Mouse (Mus musculus) heart, adult 18-20 months (tissue): ENCODE measurements around the gene Birc2. TPM values are rescaled to one million over a fixed set of nuclear protein-coding genes. Genes with fewer than 3 reads are reported as not detected.
A peak's percentile ranks its signal among the peaks of the same experiment; 100 is the strongest.

Source experiments
- DNase-seq, 2 experiments: peaks; one replicate each; pipeline ENCODE4 v3.0.0; 2021 to 2022; ENCODE audit warnings: mixed read lengths in 1 of 2
- microRNA-seq, 2 experiments: library from miRNA; unstranded; fragments of <30 nt; microRNA quantifications; one replicate each; pipeline ENCODE4 v1.2.0; 2022
- total RNA-seq, 2 experiments: library from RNA; stranded (reverse); gene quantifications; 2 replicates each; pipeline ENCODE4 v1.2.3; 2021

The Birc2 gene
- total RNA-seq, 2 experiments from 2014 or later, result 25.4 to 29.4 TPM

DNA sequence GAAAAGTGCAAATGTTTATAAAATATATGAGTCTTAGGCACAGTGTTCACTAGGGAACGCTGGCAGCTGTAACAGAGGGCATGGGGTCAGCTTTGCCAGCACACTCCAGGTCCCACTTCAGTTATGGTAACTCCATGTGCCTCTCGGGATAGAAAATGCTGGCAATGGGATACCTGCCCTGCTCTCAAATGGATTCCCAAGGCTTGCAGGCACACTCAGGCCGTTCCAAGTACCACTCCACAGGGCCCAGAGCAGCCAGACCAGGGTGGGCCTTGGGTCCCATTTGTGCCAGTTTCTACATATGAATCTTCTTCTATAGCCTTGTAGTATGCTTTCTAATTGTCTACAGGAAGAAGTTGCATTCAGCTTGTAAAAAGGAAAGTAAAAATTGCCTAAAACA, 51.5 kb downstream of the Birc2 start:
- DNase-seq, result no peak

DNA sequence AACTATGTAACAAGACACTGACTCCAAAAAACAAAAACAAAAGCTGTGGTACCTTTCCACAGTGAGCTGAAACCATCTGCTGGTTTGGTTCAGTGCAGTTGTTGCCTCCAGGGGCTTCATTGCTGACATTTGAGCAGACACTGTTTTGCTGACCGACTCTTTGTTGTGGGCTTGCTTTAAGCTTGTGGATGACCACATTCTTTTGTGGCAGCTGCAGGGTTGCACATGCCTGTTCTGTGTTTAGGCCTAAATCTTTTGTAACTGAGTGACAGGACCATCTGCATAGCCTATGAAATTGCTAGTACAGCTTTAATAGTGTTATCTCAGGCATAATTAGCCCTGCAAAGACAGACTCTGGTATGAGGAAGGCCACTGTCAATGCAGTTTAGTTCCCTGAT, 52.2 kb downstream of the Birc2 start:
- no peak for DNase-seq

DNA sequence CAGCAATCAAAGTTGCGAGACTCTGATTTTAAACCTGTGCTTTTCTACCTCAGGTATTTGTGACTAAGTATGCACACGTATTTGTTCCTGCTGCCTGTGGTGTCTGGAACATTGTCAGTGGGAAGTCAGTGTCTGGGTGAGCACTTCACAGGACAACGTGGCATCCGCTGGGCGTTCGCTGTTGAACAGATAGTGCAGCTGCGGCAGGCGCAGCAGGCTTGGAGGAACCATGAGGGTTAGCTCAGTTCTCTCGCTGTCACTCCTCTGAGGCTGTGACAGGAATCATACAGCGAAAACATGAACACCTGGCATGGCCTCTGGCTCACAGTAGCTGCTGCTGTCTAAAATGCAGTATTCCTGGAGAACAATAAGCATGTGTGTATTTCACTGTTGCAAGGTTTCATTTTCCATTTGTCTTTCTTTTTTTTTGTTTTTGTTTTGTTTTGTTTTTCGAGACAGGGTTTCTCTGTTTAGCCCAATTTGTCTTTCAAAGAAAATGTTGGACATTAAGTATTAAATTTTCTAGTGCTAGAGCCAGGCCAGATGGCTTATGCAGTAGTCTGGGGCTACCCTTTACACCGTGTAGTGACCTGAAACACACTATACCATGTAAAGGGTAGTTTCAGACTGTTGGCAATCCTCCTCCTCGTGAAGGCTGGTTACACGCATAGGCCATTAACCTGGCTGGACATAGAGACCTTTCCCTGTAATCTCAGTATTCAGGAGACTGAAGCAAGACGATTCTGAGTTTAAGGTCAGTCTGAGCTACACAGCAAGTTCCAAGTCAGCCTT, 52.8 kb downstream of the Birc2 start:
- DNase-seq, result no peak

DNA sequence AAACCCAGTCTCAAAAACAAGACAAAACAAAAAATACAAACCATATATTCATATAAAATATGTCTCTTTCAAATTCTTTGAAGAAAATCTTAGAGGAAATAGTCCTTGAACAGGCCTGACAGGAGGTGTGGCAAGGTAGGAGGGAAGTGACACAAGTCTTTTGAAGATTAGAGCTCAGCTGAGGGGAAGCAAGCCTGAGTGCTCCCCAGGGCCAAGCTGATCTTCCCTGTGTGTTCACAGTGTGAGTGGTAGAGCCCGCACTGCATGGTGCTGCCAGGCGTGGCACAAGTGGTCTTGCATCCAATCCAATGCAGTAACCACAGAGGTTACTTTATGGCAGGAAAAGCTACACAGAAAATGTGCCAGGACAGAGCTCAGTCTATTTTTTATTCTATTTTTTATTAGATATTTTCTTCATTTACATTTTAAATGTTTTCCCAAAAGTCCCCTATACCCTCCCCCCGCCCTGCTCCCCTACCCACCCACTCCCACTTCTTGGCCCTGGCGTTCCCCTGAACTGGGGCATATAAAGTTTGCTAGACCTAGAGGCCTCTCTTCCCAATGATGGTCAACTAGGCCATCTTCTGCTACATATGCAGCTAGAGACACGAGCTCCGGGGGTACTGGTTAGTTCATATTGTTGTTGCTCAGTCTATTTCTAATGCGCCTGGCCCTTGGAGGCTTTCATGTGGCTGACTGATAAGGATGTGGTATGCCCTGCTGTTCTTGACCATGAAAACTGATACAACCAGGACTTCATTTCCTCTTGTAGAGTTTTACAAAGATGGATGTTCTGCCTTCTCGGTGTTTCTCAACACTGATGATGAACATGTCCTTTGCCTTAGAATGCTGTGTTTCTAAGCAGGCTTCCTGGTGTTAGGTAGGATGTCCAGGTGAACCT, 56.4 kb downstream of the Birc2 start:
- no peak for DNase-seq

DNA sequence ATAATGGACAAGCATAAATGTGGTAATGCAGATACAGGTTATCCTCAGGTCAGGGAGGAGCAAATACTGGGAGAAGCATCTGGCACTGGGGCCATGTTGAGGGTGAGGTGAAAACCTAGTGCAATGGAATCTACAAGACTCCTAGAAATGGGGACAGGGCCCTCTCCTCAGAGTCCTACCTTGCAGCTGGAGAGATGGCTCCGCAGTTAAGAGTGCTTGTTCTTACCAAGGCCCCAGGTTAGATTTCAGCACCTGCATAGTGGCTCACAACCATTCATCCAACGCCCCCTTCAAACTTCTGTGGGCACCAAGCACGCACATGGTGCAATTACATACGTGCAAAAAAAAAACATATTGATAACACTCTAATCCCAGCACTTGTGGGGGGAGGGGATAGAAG, 57.1 kb downstream of the Birc2 start:
- DNase-seq, result no peak

DNA sequence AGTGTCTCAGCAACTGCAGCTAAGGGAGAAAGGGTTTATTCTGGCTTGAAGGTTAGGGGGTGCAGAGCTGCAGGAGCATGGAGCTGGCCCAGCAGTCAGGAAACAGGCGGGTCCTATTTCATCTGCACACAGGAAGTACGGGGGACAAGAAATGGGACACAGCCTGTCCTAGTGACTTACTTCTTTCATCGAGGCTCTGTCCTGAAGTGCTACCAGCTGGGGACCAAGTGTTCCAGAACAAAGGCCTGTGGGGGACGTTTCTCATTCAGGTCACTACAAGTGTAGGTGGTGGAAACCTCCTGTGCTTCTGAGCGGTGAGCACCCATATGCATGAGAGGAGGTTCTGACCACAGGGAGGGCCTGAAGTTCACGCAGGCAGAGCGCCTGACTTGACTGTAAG, 58.1 kb downstream of the Birc2 start:
- no peak for DNase-seq

DNA sequence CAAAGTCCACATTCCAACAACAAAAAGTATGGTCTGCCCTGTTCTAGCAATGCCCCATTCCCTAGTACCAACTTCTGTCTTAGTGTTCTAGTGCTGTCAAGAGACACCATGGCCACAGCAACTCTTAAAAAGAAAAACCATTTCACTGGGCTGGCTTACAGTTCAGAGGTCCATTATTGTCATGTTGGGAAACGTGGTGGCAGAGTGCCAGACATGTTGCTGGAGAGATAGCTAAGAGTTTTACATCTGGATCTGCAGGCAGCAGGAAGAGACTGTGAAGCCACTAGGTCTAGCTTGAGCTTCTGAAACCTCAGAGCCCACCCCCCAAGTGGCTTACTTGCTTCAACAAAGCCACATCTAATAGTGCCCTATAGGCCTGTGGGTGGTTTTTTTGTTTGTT, 59.2 kb downstream of the Birc2 start:
- no peak for DNase-seq

DNA sequence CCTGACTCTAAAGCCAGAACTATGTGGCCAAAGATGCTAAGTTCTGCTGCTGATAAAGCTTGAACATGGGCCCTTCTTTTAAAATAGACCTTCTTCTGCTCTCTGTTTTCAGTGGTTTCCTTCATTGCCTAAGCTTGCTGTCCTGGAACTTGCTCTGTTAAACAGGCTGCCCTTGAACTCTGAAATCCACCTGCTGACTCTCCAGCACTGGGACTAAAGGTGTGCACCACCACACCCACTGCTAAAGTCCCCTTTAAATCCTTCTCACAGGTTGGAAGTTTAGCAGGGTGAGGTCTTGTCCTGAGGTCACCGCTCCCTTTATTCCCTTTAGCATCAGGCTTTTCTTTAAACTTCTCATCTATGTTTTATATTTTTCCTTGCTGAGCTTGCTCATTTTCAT, 59.9 kb downstream of the Birc2 start:
- no peak for DNase-seq

DNA sequence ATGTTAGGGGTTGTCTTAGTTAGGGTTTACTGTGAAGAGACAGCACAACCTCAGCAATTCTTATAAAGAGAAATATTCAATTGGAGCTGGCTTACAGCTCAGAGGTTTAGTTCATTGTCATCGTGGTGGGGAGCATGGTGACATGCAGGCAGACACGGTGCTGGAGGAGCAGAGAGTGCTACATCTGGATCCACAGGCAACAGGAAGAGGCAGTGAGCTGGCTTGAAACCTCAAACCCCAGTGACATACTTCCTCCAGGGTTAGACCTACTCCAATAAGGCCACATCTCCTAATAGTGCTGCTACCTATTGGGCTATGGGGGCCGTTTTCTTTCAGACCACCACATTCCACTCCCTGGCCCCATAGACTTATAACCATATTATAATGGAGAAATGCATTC, 60.9 kb downstream of the Birc2 start:
- no peak for DNase-seq

DNA sequence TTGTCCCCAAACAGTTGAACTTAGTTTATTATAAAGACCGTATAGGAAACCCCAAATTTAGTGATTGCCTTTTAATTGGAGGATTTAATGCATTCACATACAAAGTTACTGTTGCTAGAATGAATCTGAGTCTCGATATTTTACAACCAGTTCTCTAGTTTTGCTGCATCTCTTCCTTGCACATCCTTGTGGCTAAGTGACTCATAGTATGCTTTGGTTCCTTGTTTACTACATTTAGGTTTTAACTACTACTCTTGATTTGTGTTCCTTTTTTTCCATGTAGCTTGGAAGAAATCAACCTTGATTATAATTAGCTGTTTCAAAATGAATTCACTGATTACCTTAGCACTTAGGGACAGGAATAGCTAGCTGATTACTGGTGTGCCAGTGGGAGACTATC, 61.9 kb downstream of the Birc2 start:
- DNase-seq, result no peak

DNA sequence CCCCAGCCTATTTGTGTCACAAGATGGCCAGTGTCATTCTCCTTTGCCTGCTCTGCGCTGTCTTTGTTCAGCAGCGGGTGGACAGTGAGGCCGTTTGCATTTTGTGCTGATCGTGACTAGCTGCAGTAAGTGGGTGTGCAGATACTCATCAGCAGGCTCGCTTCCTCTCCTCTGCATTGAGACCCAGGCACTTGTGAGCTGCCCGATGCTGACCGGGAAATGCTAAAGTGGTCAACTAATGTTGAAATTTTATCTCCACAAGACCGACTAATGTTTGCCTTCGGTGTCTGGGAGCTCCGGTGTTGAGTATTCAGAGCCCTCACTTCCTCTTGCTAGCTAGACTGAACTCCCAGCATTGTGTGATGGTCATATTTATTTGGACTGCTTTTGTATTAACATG, 62.3 kb downstream of the Birc2 start:
- no peak for DNase-seq

DNA sequence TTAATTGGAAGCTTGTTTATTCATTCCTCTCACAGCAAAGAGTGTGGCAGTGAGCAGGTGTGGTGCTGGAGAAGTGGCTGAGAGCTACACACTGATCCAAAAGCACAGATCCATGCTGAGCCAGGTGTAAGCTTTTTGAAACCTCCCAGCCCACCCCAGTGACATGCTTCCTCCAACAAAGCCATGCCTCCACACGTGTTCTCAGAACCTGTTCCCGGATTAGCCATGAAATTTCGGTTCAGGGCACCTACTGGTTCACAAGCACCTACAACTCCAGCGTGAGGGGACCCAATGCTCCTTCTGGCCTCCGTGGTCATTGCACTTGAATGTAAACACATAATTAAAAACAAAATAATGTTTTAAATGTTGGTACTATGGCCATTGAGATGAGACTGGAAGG, 63.2 kb downstream of the Birc2 start:
- DNase-seq, result no peak

DNA sequence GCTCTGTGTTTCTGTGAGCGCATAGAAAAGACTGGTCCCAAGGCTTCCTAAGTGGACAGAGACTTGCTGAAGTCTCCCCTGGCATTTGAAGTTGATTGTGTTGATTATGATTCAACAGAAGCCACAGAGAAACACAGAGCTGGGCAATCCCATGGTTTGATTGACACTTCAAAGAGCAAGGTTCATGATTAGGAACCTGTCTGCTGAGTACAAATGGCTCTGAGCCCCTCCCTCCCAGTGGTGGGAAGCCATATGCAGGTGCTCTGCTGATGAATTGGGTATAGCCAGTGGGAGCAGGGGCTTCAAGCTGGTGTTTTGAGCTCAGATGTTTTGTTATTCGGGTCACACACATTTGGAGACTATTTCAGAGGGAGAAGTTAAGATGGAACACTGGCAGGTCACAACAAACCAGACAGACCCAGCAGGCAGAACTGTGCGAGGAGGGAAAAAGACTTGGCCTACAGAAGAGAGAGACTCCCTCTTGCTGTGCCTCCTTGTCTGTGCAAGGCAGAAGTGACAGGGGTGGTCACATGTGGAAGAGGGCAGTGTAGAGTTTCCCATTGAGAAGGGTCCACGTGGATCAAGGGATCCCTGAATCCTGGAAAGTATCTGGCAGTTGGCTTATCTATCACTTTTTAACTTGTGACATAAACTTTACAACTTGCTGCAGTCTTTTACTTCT, 64.0 kb downstream of the Birc2 start:
- no peak for DNase-seq

DNA sequence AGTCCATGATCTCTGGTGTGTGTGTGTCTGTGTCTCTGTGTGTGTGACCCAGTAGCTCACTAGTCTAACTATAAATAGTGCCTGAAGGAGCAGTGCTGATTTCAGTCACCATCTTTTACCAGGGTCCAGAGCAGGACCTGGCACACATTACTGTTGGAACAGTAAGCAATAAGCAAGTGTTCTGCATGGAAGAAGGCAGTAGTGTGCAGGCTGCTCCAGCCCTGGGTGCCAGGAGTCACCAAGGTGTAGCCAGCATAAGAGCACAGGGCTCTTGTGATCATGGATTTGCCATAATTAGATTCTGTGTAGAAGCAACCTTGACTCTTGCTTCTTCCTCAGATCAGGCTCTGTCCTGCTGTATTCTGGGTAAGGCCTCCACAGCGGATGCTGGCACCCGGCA, 64.5 kb downstream of the Birc2 start:
- DNase-seq, result no peak

DNA sequence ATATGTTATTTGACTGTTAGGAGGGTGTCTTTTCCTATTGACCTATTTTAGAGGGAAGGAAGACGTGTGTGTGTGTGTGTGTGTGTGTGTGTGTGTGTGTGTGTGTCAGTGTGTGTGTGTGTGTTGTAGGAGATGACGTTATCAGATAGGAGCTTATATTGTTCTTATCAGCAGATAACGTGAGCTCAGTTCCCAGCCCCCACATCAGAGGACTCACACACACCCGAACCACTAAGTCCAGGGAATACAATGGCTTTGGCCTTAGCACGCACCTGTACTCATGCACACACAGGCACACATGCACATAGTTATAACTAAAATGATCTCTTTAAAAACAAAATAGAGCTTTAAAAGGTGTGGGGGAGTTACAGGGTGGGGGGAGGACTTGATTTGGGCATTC, 67.4 kb downstream of the Birc2 start:
- no peak for DNase-seq

DNA sequence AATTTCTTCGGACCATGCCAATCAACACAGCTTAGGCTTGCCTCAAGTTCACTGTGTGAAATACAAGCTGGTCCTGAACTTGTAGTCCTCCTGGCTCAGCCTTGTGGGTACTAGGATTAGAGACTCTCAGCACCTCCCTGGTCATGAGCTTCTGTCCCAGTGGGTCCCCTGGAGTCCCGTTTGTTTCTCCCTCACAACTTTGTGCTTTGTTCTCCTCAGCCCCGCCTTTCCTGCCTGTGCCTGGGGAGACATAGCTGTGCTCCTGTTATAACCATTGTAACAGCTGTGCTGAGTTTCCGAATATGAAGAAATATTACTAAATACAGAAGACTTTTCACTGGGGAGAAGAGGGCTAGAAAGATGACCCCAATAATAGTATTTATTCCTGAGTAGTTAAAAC, 67.8 kb downstream of the Birc2 start:
- DNase-seq, result peak in 1 of 2 experiments; percentile 67

Small RNA genes within 50 kb of the gene (microRNA-seq; reads per million reads assigned to microRNA genes)
- 1.9 reads per million in 2 experiments for gene Mir5618

Other genes starting within 250 kb of the Birc2 start
- gene Mmp20, start 208.8 kb downstream of the Birc2 start, total RNA-seq, result not detected
- not detected for gene Mmp7, start 145.0 kb downstream of the Birc2 start, total RNA-seq
- gene Tmem123, start 73.0 kb downstream of the Birc2 start, total RNA-seq, result 10 to 100 TPM; 40.2 to 48.4 TPM
- gene Birc3, start 36.1 kb upstream of the Birc2 start, total RNA-seq, result 10 to 100 TPM in 1 of 2 experiments, 1 to 10 TPM in 1; 9.4 to 13.8 TPM
- 10 to 100 TPM; 71.1 to 78.1 TPM for gene Yap1, start 167.5 kb upstream of the Birc2 start, total RNA-seq
- gene Cfap300, start 205.8 kb upstream of the Birc2 start, total RNA-seq, result under 1 TPM; 0.40 to 0.82 TPM